Mouse (Mus musculus): Measurements from ENCODE around the gene Usp7. TPM values are rescaled to one million over a fixed set of nuclear protein-coding genes. Genes with fewer than 3 reads are reported as not detected.
"Not testable (repeated sequence)": the region's sequence is repeated elsewhere in the genome, so short reads cannot be mapped to it uniquely, and the experiment has no call there.

Gene Usp7
- polyA plus RNA-seq, 1 experiment from 2014 or later = 61.4 TPM

- Histone ChIP-seq H3K4me2 (ENCODE audit: low read depth, low read length) (no peak overlapping the region), H3K27ac (ENCODE audit: low read depth, low read length) (no peak overlapping the region), H3K4me3 (ENCODE audit: low read depth, low read length) (no peak overlapping the region), H3K9ac (replicated peaks; ENCODE audit: low read depth, low read length) (no peak overlapping the region), H3K9me3 (ENCODE audit: control insufficient read depth, low read length) (no peaks in the 10 kb centered on the region), H3K36me3 (ENCODE audit: control insufficient read depth, insufficient read depth, low read length) (no peaks in the 10 kb centered on the region), H3K4me1 (ENCODE audit: control insufficient read depth, insufficient read depth, low read length) (no peaks in the 10 kb centered on the region), H3K27me3 (ENCODE audit: control insufficient read depth, insufficient read depth, low read length) (no peaks in the 10 kb centered on the region)
- WGBS = 58% methylated on average over 11 of the region's 11 CpGs
- ATAC-seq (ENCODE audit: low read depth) = no peak
These were observed 27.8 kb downstream of the Usp7 start for GRCm38 (mm10) chr16:8764124-8764907.

DNA sequence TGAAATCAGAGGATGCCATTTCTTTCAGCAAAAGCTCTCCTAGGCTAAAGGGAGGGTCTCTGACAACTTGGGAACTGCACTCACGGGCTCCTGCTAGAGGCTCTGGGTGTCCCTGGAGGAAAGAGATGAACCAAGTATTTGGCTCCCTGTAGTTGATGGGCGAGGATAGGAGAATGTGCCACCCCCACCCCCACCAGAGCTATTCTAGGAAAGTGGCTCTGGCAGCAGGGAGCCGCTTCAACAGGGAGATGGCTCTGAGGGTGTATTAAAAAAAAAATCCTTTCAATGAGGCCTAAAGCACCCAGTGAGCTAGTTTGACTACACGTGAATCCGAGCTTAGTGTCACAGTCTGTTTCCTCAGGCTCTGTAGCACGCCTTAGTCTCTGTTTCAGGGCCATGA, 29.1 kb downstream of the Usp7 start:
- Histone ChIP-seq H3K9me3 (ENCODE audit: control insufficient read depth, low read length) (no peaks in the 10 kb centered on the region), H3K27ac (ENCODE audit: low read depth, low read length) (no peak overlapping the region), H3K9ac (replicated peaks; ENCODE audit: low read depth, low read length) (no peak overlapping the region), H3K4me1 (ENCODE audit: control insufficient read depth, insufficient read depth, low read length) (no peaks in the 10 kb centered on the region), H3K4me2 (ENCODE audit: low read depth, low read length) (no peak overlapping the region), H3K4me3 (ENCODE audit: low read depth, low read length) (no peak overlapping the region), H3K36me3 (ENCODE audit: control insufficient read depth, insufficient read depth, low read length) (no peaks in the 10 kb centered on the region), H3K27me3 (ENCODE audit: control insufficient read depth, insufficient read depth, low read length) (no peaks in the 10 kb centered on the region)
- 74% methylated on average over 6 of the region's 6 CpGs for WGBS
- no peak for ATAC-seq (ENCODE audit: low read depth)

DNA sequence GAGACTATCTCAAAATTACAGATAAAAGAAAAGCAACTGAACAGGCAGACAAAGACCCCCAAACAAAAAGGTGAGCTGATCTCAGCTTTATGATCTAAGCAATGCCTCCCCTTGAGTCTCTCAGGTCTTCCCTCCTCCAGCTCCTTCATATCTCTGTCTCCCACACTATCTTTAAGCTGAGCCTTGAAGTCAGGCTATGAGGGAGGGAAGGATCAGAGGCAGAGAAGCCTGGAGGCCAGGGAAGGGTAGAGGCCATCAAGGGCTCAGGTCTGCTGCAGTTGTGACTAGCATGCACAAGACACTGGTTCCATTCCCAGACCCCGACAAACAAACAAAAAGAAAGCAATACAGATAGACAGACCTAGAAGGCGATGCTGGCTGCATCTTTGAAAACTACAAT, 30.2 kb downstream of the Usp7 start:
- WGBS = 89% methylated on average over 2 of the region's 2 CpGs
- Histone ChIP-seq H3K9me3 (ENCODE audit: control insufficient read depth, low read length) (no peaks in the 10 kb centered on the region), H3K4me1 (ENCODE audit: control insufficient read depth, insufficient read depth, low read length) (no peaks in the 10 kb centered on the region), H3K9ac (replicated peaks; ENCODE audit: low read depth, low read length) (no peak overlapping the region), H3K27ac (ENCODE audit: low read depth, low read length) (no peak overlapping the region), H3K27me3 (ENCODE audit: control insufficient read depth, insufficient read depth, low read length) (no peaks in the 10 kb centered on the region), H3K4me2 (ENCODE audit: low read depth, low read length) (no peak overlapping the region), H3K36me3 (ENCODE audit: control insufficient read depth, insufficient read depth, low read length) (no peaks in the 10 kb centered on the region), H3K4me3 (ENCODE audit: low read depth, low read length) (no peak overlapping the region)
- ATAC-seq (ENCODE audit: low read depth) = no peak

GRCm38 (mm10) chr16:8761005-8761404, 31.1 kb downstream of the Usp7 start:
- WGBS = 91% methylated on average over 7 of the region's 7 CpGs
- no peak for ATAC-seq (ENCODE audit: low read depth)

DNA sequence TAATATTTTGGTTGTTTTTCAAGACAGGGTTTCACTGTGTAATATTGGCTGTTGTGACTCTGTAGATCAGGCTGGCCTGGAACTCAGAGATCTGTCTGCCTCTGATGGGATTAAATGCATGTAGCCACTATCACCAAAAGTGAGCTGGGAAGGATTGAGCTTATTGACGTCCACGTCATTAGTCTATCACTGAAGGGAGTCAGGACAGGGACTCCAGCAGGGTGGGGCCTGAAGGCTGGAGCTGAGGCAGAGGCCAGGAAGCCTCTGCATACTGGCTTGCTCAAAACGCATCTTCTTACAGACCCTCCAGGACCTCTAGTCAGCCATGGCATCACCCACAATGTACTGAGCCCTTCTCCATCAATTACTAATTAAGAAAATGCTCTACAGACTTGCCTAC, 33.1 kb downstream of the Usp7 start:
- WGBS = 74% methylated on average over 3 of the region's 3 CpGs
- no peaks in the 10 kb centered on the region for H3K36me3 ChIP-seq (ENCODE audit: control insufficient read depth, insufficient read depth, low read length)
- no peak overlapping the region for H3K4me2 ChIP-seq (ENCODE audit: low read depth, low read length)
- H3K27me3 ChIP-seq (ENCODE audit: control insufficient read depth, insufficient read depth, low read length) = no peaks in the 10 kb centered on the region
- H3K27ac ChIP-seq (ENCODE audit: low read depth, low read length) = no peak overlapping the region
- H3K4me1 ChIP-seq (ENCODE audit: control insufficient read depth, insufficient read depth, low read length) = no peaks in the 10 kb centered on the region
- H3K9me3 ChIP-seq (ENCODE audit: control insufficient read depth, low read length) = no peaks in the 10 kb centered on the region
- H3K4me3 ChIP-seq (ENCODE audit: low read depth, low read length) = no peak overlapping the region
- no peak for ATAC-seq (ENCODE audit: low read depth)
- no peak overlapping the region for H3K9ac ChIP-seq (replicated peaks; ENCODE audit: low read depth, low read length)

More at GRCm38 (mm10) chr16:8761005-8761404, 31.1 kb downstream of the Usp7 start:
- no peak overlapping the region for H3K4me2 ChIP-seq (ENCODE audit: low read depth, low read length)
- no peaks in the 10 kb centered on the region for H3K4me1 ChIP-seq (ENCODE audit: control insufficient read depth, insufficient read depth, low read length)
- no peaks in the 10 kb centered on the region for H3K36me3 ChIP-seq (ENCODE audit: control insufficient read depth, insufficient read depth, low read length)
- no peak overlapping the region for H3K9ac ChIP-seq (replicated peaks; ENCODE audit: low read depth, low read length)
- no peak overlapping the region for H3K4me3 ChIP-seq (ENCODE audit: low read depth, low read length)
- H3K27me3 ChIP-seq (ENCODE audit: control insufficient read depth, insufficient read depth, low read length) = no peaks in the 10 kb centered on the region
- H3K9me3 ChIP-seq (ENCODE audit: control insufficient read depth, low read length) = no peaks in the 10 kb centered on the region
- no peak overlapping the region for H3K27ac ChIP-seq (ENCODE audit: low read depth, low read length)

- H3K9me3 ChIP-seq (ENCODE audit: control insufficient read depth, low read length) = no peaks in the 10 kb centered on the region
These were observed 33.9 kb downstream of the Usp7 start for GRCm38 (mm10) chr16:8758193-8758592.

GRCm38 (mm10) chr16:8757586-8757985, 34.5 kb downstream of the Usp7 start:
- not testable (repeated sequence) for H3K9ac ChIP-seq (replicated peaks; ENCODE audit: low read depth, low read length); H3K9me3 ChIP-seq (ENCODE audit: control insufficient read depth, low read length); ATAC-seq (ENCODE audit: low read depth); H3K36me3 ChIP-seq (ENCODE audit: control insufficient read depth, insufficient read depth, low read length); H3K27me3 ChIP-seq (ENCODE audit: control insufficient read depth, insufficient read depth, low read length); H3K4me2 ChIP-seq (ENCODE audit: low read depth, low read length); H3K4me1 ChIP-seq (ENCODE audit: control insufficient read depth, insufficient read depth, low read length); H3K27ac ChIP-seq (ENCODE audit: low read depth, low read length); H3K4me3 ChIP-seq (ENCODE audit: low read depth, low read length)
- 99% methylated on average over 5 of the region's 6 CpGs for WGBS

More at GRCm38 (mm10) chr16:8758193-8758592, 33.9 kb downstream of the Usp7 start:
- H3K4me3 ChIP-seq (ENCODE audit: low read depth, low read length) = no peak overlapping the region
- WGBS = 80% methylated on average over 2 of the region's 2 CpGs
- no peaks in the 10 kb centered on the region for H3K4me1 ChIP-seq (ENCODE audit: control insufficient read depth, insufficient read depth, low read length)
- no peak overlapping the region for H3K9ac ChIP-seq (replicated peaks; ENCODE audit: low read depth, low read length)
- no peak for ATAC-seq (ENCODE audit: low read depth)
- H3K27me3 ChIP-seq (ENCODE audit: control insufficient read depth, insufficient read depth, low read length) = no peaks in the 10 kb centered on the region
- no peak overlapping the region for H3K4me2 ChIP-seq (ENCODE audit: low read depth, low read length)
- H3K27ac ChIP-seq (ENCODE audit: low read depth, low read length) = no peak overlapping the region
- H3K36me3 ChIP-seq (ENCODE audit: control insufficient read depth, insufficient read depth, low read length) = no peaks in the 10 kb centered on the region

DNA sequence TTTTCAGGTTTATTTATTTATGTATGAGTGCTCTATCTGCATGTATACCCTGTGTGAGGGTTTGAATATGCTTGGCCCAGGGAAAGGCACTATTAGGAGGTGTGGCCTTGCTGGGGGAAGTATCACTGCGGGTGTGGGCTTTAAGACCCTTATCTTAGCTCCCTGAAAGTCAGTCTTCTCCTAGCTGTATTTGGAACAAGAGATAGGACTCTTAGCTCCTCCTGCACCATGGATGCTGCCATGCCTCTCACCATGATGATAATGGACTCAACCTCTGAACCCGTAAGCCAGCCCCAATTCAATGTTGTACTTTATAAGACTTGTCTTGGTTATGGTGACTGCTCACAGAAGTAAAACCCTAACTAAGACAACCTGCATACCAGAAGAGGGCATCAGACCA, 39.8 kb downstream of the Usp7 start:
- no peak for ATAC-seq (ENCODE audit: low read depth)
- H3K36me3 ChIP-seq (ENCODE audit: control insufficient read depth, insufficient read depth, low read length) = no peaks in the 10 kb centered on the region
- no peak overlapping the region for H3K9ac ChIP-seq (replicated peaks; ENCODE audit: low read depth, low read length)
- no peaks in the 10 kb centered on the region for H3K27me3 ChIP-seq (ENCODE audit: control insufficient read depth, insufficient read depth, low read length)
- no peaks in the 10 kb centered on the region for H3K4me1 ChIP-seq (ENCODE audit: control insufficient read depth, insufficient read depth, low read length)
- WGBS = 80% methylated on average over 2 of the region's 2 CpGs
- no peak overlapping the region for H3K4me2 ChIP-seq (ENCODE audit: low read depth, low read length)
- no peak overlapping the region for H3K27ac ChIP-seq (ENCODE audit: low read depth, low read length)
- no peak overlapping the region for H3K4me3 ChIP-seq (ENCODE audit: low read depth, low read length)
- H3K9me3 ChIP-seq (ENCODE audit: control insufficient read depth, low read length) = no peaks in the 10 kb centered on the region

GRCm38 (mm10) chr16:8751555-8752235, 40.4 kb downstream of the Usp7 start:
- Histone ChIP-seq H3K36me3 (ENCODE audit: control insufficient read depth, insufficient read depth, low read length) (no peaks in the 10 kb centered on the region), H3K27me3 (ENCODE audit: control insufficient read depth, insufficient read depth, low read length) (no peaks in the 10 kb centered on the region), H3K4me2 (ENCODE audit: low read depth, low read length) (no peak overlapping the region), H3K4me3 (ENCODE audit: low read depth, low read length) (no peak overlapping the region), H3K9ac (replicated peaks; ENCODE audit: low read depth, low read length) (no peak overlapping the region), H3K9me3 (ENCODE audit: control insufficient read depth, low read length) (no peaks in the 10 kb centered on the region), H3K27ac (ENCODE audit: low read depth, low read length) (no peak overlapping the region), H3K4me1 (ENCODE audit: control insufficient read depth, insufficient read depth, low read length) (no peaks in the 10 kb centered on the region)
- 80% methylated on average over 5 of the region's 5 CpGs for WGBS
- no peak for ATAC-seq (ENCODE audit: low read depth)
